Mouse (Mus musculus) stomach, postnatal 0 days (tissue): ENCODE data around the gene Oaf. TPM values are rescaled to one million over a fixed set of nuclear protein-coding genes. Genes with fewer than 3 reads are reported as not detected.
A peak's percentile ranks its signal among the peaks of the same experiment; 100 is the strongest.

ENCODE experiments used
- ATAC-seq: fragments of 200-750 bp; cut with Nextera tagmentation; 2 replicates; pipeline ENCODE4 v1.8.0; 2017; ENCODE audit not compliant: low FRiP score, low TSS enrichment
- DNase-seq: peaks from one replicate; pipeline ENCODE4 v3.0.0-alpha.2; 2016; ENCODE audit warnings: low spot score
- H3K27ac ChIP-seq: fragments of 300-500 bp; sonication (generic); replicated peaks from 2 replicates; pipeline ENCODE4 v1.5.1; 2014; ENCODE audit warnings: mild to moderate bottlenecking, control low read depth
- H3K27me3 ChIP-seq: fragments of 300-500 bp; sonication (generic); 2 replicates; pipeline ENCODE4 v1.6.1; 2014; ENCODE audit warnings: low read length; ENCODE audit not compliant: control insufficient read depth, insufficient read depth
- H3K36me3 ChIP-seq: fragments of 300-500 bp; sonication (generic); 2 replicates; pipeline ENCODE4 v1.6.1; 2014; ENCODE audit warnings: low read length, mixed read lengths; ENCODE audit not compliant: control insufficient read depth, insufficient read depth
- H3K4me1 ChIP-seq: fragments of 300-500 bp; sonication (generic); replicated peaks from 2 replicates; pipeline ENCODE4 v1.6.1; 2014; ENCODE audit warnings: antibody characterized with exemption; ENCODE audit not compliant: control insufficient read depth, insufficient read depth
- H3K4me2 ChIP-seq: fragments of 300-500 bp; sonication (generic); replicated peaks from 2 replicates; pipeline ENCODE4 v1.6.1; 2014; ENCODE audit warnings: low read depth, mild to moderate bottlenecking, control low read depth, moderate library complexity
- H3K4me3 ChIP-seq: fragments of 300-500 bp; sonication (generic); 2 replicates; pipeline ENCODE4 v1.5.1; 2014; ENCODE audit warnings: low read depth, low read length, control low read depth
- H3K9ac ChIP-seq: fragments of 300-500 bp; sonication (generic); 2 replicates; pipeline ENCODE4 v1.6.1; 2014; ENCODE audit warnings: mild to moderate bottlenecking, low read length, control low read depth, mixed read lengths
- H3K9me3 ChIP-seq: fragments of 300-500 bp; sonication (generic); 2 replicates; pipeline ENCODE4 v1.6.1; 2016; ENCODE audit warnings: low read length; ENCODE audit not compliant: control insufficient read depth
- CTCF ChIP-seq: IDR thresholded peaks from 2 replicates; pipeline ENCODE4 v1.5.1; 2016; ENCODE audit warnings: antibody characterized with exemption, low read depth, mild to moderate bottlenecking, moderate library complexity
- EP300 ChIP-seq: optimal IDR thresholded peaks from 2 replicates; pipeline ENCODE3; 2016; ENCODE audit warnings: antibody characterized with exemption
- WGBS: fragments of 180-500 bp; shearing (Covaris S2); extraction: QIAGEN DNeasy Blood & Tissue Kit; methylation state at CpG from one replicate; pipeline ENCODE4 v1.1.7; 2014; 5-methylcytosine and 5-hydroxymethylcytosine counted together
- polyA plus RNA-seq: library from polyadenylated mRNA; unstranded; fragments of >200 nt; fragmentation: Nextera tagmentation; extraction: Ambion mirVana; gene quantifications from 2 replicates; pipeline ENCODE4 v1.2.1, GENCODE M21; 2015

Oaf gene
- polyA plus RNA-seq, 1 experiment from 2014 or later: 31.9 TPM

- no peak overlapping the region for H3K4me2 ChIP-seq
- WGBS: 32% methylated on average over 5 of the region's 5 CpGs
- no peaks in the 10 kb centered on the region for H3K36me3 ChIP-seq
- ATAC-seq: peak; percentile 53; the same call in 1 of the 2 replicates
- no peak overlapping the region; the same call in 1 of the 2 replicates for H3K9ac ChIP-seq
- no peak overlapping the region for H3K4me3 ChIP-seq
- H3K4me1 ChIP-seq: no peaks in the 10 kb centered on the region
- no peaks in the 10 kb centered on the region for H3K27me3 ChIP-seq
- H3K9me3 ChIP-seq: no peaks in the 10 kb centered on the region
- H3K27ac ChIP-seq: peak overlapping the region; percentile 67
- TF ChIP-seq EP300: no peak
- no peak for TF ChIP-seq CTCF
- no peak for DNase-seq
Measured at GRCm38 (mm10) chr9:43253271-43253681, 13.6 kb upstream of the Oaf start.

- WGBS: 60% methylated on average over 3 of the region's 3 CpGs
- H3K4me2 ChIP-seq: no peak overlapping the region
- no peaks in the 10 kb centered on the region for H3K9me3 ChIP-seq
- H3K27me3 ChIP-seq: no peaks in the 10 kb centered on the region
- peak overlapping the region; percentile 45 for H3K27ac ChIP-seq
- ATAC-seq: no peak
- no peak overlapping the region; the same call in 1 of the 2 replicates for H3K9ac ChIP-seq
- DNase-seq: no peak
- H3K36me3 ChIP-seq: no peaks in the 10 kb centered on the region
- no peak overlapping the region for H3K4me3 ChIP-seq
- H3K4me1 ChIP-seq: no peaks in the 10 kb centered on the region
- TF ChIP-seq CTCF (no peak), EP300 (no peak)
Measured at GRCm38 (mm10) chr9:43252790-43253189, 13.1 kb upstream of the Oaf start.

GRCm38 (mm10) chr9:43251786-43252185, 12.1 kb upstream of the Oaf start:
- no peak overlapping the region for H3K9ac ChIP-seq
- H3K27ac ChIP-seq: no peak overlapping the region
- no peak overlapping the region for H3K4me2 ChIP-seq
- WGBS: 55% methylated on average over 2 of the region's 2 CpGs
- H3K27me3 ChIP-seq: no peaks in the 10 kb centered on the region
- H3K4me1 ChIP-seq: no peaks in the 10 kb centered on the region
- H3K4me3 ChIP-seq: no peak overlapping the region
- ATAC-seq (0 out of 2 replicates have a peak, but pooled peaks have one; percentile 3), DNase-seq (no peak)
- no peaks in the 10 kb centered on the region for H3K36me3 ChIP-seq
- no peaks in the 10 kb centered on the region for H3K9me3 ChIP-seq
- TF ChIP-seq EP300 (no peak), CTCF (no peak)

- no peaks in the 10 kb centered on the region for H3K27me3 ChIP-seq
- H3K9me3 ChIP-seq: no peaks in the 10 kb centered on the region
- H3K9ac ChIP-seq: no peak overlapping the region
- WGBS: 20% methylated on average over 10 of the region's 10 CpGs
- no peak overlapping the region for H3K4me2 ChIP-seq
- TF ChIP-seq CTCF (no peak), EP300 (no peak)
- peak; percentile 51 for DNase-seq
- no peak overlapping the region for H3K27ac ChIP-seq
- no peaks in the 10 kb centered on the region for H3K36me3 ChIP-seq
- no peak overlapping the region for H3K4me3 ChIP-seq
- no peaks in the 10 kb centered on the region for H3K4me1 ChIP-seq
- 0 out of 2 replicates have a peak, but pooled peaks have one; percentile 28 for ATAC-seq
Measured at GRCm38 (mm10) chr9:43246738-43247180, 7.0 kb upstream of the Oaf start.

GRCm38 (mm10) chr9:43245801-43246570, 6.3 kb upstream of the Oaf start:
- Histone ChIP-seq H3K9ac (no peak overlapping the region), H3K9me3 (no peaks in the 10 kb centered on the region), H3K36me3 (no peaks in the 10 kb centered on the region), H3K27ac (no peak overlapping the region), H3K4me3 (no peak overlapping the region), H3K4me1 (no peaks in the 10 kb centered on the region), H3K4me2 (no peak overlapping the region), H3K27me3 (no peaks in the 10 kb centered on the region)
- TF ChIP-seq CTCF: no peak
- no peak for TF ChIP-seq EP300
- DNase-seq (no peak), ATAC-seq (no peak)
- 83% methylated on average over 7 of the region's 7 CpGs for WGBS

GRCm38 (mm10) chr9:43242432-43242831, 2.7 kb upstream of the Oaf start:
- H3K9ac ChIP-seq: no peak overlapping the region
- no peaks in the 10 kb centered on the region for H3K36me3 ChIP-seq
- H3K9me3 ChIP-seq: no peaks in the 10 kb centered on the region
- TF ChIP-seq CTCF: no peak
- no peak for TF ChIP-seq EP300
- no peaks in the 10 kb centered on the region for H3K27me3 ChIP-seq
- no peak overlapping the region for H3K4me2 ChIP-seq
- DNase-seq (no peak), ATAC-seq (no peak)
- no peak overlapping the region for H3K27ac ChIP-seq
- no peak overlapping the region for H3K4me3 ChIP-seq
- peaks cover 7% of the 10 kb centered on the region for H3K4me1 ChIP-seq
- WGBS: 74% methylated on average over 5 of the region's 5 CpGs
